Mouse (Mus musculus) bone marrow macrophage, adult 2 months (primary cell): Measurements from ENCODE around the gene Gapt. TPM values are rescaled to one million over a fixed set of nuclear protein-coding genes. Genes with fewer than 3 reads are reported as not detected.
"Not testable (repeated sequence)": the region's sequence is repeated elsewhere in the genome, so short reads cannot be mapped to it uniquely, and the experiment has no call there.

ENCODE experiments used
- H3K27ac ChIP-seq: 2 replicates; pipeline ENCODE4 v1.5.1; 2012; ENCODE audit warnings: low read depth, low read length; ENCODE audit not compliant: insufficient read depth
- H3K4me1 ChIP-seq: 2 replicates; pipeline ENCODE4 v1.6.1; 2012; ENCODE audit warnings: low read length; ENCODE audit not compliant: control insufficient read depth, insufficient read depth
- H3K4me3 ChIP-seq: 2 replicates; pipeline ENCODE4 v1.5.1; 2012; ENCODE audit warnings: mild to moderate bottlenecking, low read length, moderate library complexity; ENCODE audit not compliant: insufficient read depth
- CTCF ChIP-seq: IDR thresholded peaks from 2 replicates; pipeline ENCODE4 v1.5.1; 2012; ENCODE audit warnings: low read depth, mild to moderate bottlenecking, low read length, moderate library complexity
- POLR2A ChIP-seq: IDR thresholded peaks from 2 replicates; pipeline ENCODE4 v1.6.1; 2012; ENCODE audit warnings: mild to moderate bottlenecking, low read depth, low read length, borderline replicate concordance
- polyA plus RNA-seq: library from polyadenylated mRNA; stranded (reverse); fragments of >200 nt; gene quantifications from 2 replicates; pipeline ENCODE4 v1.2.4, GENCODE M21; 2012; ENCODE audit not compliant: missing spikeins, insufficient read depth, insufficient read length

The Gapt gene
- polyA plus RNA-seq: 4.8 and 5.3 TPM in 2 replicates

GRCm38 (mm10) chr13:110356941-110357340 is at the start of gene Gapt:
Gene Gapt (minus strand): TSS chr13:110357199.
- Histone ChIP-seq H3K4me1 (peaks cover 8% of the 10 kb centered on the region), H3K4me3 (peak within 1 kb of the TSS; percentile 9; the same call in 1 of the 2 replicates), H3K27ac (no peak within 1 kb of the TSS)
- TF ChIP-seq CTCF: no peak
- TF ChIP-seq POLR2A: no peak

GRCm38 (mm10) chr13:110406152-110406551 is 49.2 kb upstream of the Gapt start:
- TF ChIP-seq CTCF (no peak), POLR2A (no peak)
- Histone ChIP-seq H3K4me3 (no peak overlapping the region), H3K4me1 (no peaks in the 10 kb centered on the region), H3K27ac (no peak overlapping the region)

- H3K27ac ChIP-seq, H3K4me1 ChIP-seq, H3K4me3 ChIP-seq: not testable (repeated sequence)
These were observed 47.7 kb upstream of the Gapt start for GRCm38 (mm10) chr13:110404686-110405085.

- Histone ChIP-seq H3K27ac (no peak overlapping the region), H3K4me3 (no peak overlapping the region), H3K4me1 (no peaks in the 10 kb centered on the region)
- TF ChIP-seq CTCF: no peak
- no peak for TF ChIP-seq POLR2A
These were observed 47.1 kb upstream of the Gapt start for GRCm38 (mm10) chr13:110404059-110404458.

- TF ChIP-seq POLR2A (no peak), CTCF (no peak)
- Histone ChIP-seq H3K27ac (no peak overlapping the region), H3K4me3 (no peak overlapping the region), H3K4me1 (peaks cover 4% of the 10 kb centered on the region)
These were observed 44.9 kb upstream of the Gapt start for GRCm38 (mm10) chr13:110401877-110402276.

GRCm38 (mm10) chr13:110401443-110401842 is 44.4 kb upstream of the Gapt start:
- Histone ChIP-seq H3K4me3 (no peak overlapping the region), H3K4me1 (peaks cover 6% of the 10 kb centered on the region)
- TF ChIP-seq POLR2A (no peak), CTCF (no peak)

GRCm38 (mm10) chr13:110398513-110399270 is 41.7 kb upstream of the Gapt start:
- H3K4me3 ChIP-seq: no peak overlapping the region
- peaks cover 6% of the 10 kb centered on the region for H3K4me1 ChIP-seq
- TF ChIP-seq CTCF (no peak), POLR2A (no peak)
- no peak overlapping the region for H3K27ac ChIP-seq

More at GRCm38 (mm10) chr13:110401443-110401842, 44.4 kb upstream of the Gapt start:
- H3K27ac ChIP-seq: no peak overlapping the region

- Histone ChIP-seq H3K4me3 (no peak overlapping the region), H3K4me1 (peaks cover 6% of the 10 kb centered on the region), H3K27ac (no peak overlapping the region)
- TF ChIP-seq CTCF (no peak), POLR2A (no peak)
These were observed 40.8 kb upstream of the Gapt start for GRCm38 (mm10) chr13:110397750-110398149.

GRCm38 (mm10) chr13:110395916-110396685 is 39.1 kb upstream of the Gapt start:
- Histone ChIP-seq H3K27ac (peak overlapping the region; percentile 61; the same call in 1 of the 2 replicates), H3K4me1 (peaks cover 10% of the 10 kb centered on the region), H3K4me3 (peak overlapping the region; percentile 76)
- no peak for TF ChIP-seq CTCF
- no peak for TF ChIP-seq POLR2A

GRCm38 (mm10) chr13:110395179-110395794 is 38.3 kb upstream of the Gapt start:
- peaks cover 10% of the 10 kb centered on the region for H3K4me1 ChIP-seq
- TF ChIP-seq POLR2A (no peak), CTCF (no peak)
- H3K27ac ChIP-seq: peak overlapping the region; percentile 61
- H3K4me3 ChIP-seq: peak overlapping the region; percentile 76
